In the genomic region with DNA sequence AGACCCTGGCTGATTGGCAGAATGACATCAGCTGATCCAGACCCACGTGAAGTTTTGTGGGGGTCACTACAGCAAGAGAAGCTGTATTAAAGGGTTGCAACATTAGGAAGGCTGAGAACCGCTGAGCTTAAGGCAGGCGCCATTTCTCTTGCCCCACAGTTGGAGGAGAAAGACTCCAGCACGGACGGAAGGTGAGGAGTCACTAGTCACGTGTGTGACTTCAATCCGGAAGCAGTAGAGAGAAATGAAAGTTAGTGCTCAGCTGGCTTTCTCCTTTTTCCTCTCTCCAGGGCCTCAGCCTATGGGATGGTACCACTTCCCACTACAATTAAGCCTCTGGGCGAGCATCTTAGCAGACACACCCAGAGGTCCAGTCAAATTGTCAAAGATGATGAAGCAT, we compare ENCODE assay signal across 27 mouse cellular contexts. TPM values are rescaled to one million over a fixed set of nuclear protein-coding genes. Genes with fewer than 3 reads are reported as not detected.
DNase-seq lines count a peak whose midpoint lies in the region; ATAC-seq and TF ChIP-seq lines count a peak whose summit lies in the region.
"Had no signal": no experiment of that assay in that cellular context is flagged by ENCODE, and none has a peak within 500 bp of the region (broad histone marks: within the 10 kb centered on the region; RNA-seq: fewer than 3 reads in every experiment).

No protein-coding gene starts in this region.

- H3K4me3 ChIP-seq in kidney, postnatal 0 days (replicated peaks; ENCODE audit: low read depth, low read length): no peak overlapping the region
- H3K4me3 ChIP-seq in MEL (ENCODE audit: control insufficient read depth in 1 of 2, insufficient read depth in 1 of 2, low read depth in 2 of 2, low read length in 2 of 2): no peak overlapping the region
- no peak overlapping the region for H3K4me3 ChIP-seq in hindbrain, postnatal 0 days (ENCODE audit: low read length)
- H3K4me3 ChIP-seq: embryonic facial prominence, embryonic 12.5 days; embryonic facial prominence, embryonic 15.5 days; forebrain, embryonic 13.5 days; heart, adult 2 months; heart, embryonic 10.5 days; heart, embryonic 13.5 days had no signal

- DNase-seq in heart, adult 11 months: peak; percentile 68
- no peak for DNase-seq in heart, adult 18-20 months
- no peak for DNase-seq in kidney, postnatal 0 days (ENCODE audit: low spot score)
- DNase-seq in kidney, adult 9 months: no peak
- DNase-seq in MEL (ENCODE audit: low read depth, low spot score): no peak
- no peak for DNase-seq in hindbrain, postnatal 0 days (ENCODE audit: low spot score)
- no peak for DNase-seq in right cerebral cortex, postnatal 25 days
- DNase-seq: adrenal gland, adult 8-10 months; adrenal gland, postnatal 36 days; B cell, adult 2 months; cerebellum, adult 2 months; cerebellum, adult 9-11 months; cerebellum, postnatal 25 days; gastrocnemius, postnatal 10 days; gastrocnemius, postnatal 36 days; heart, adult 2 months; heart, postnatal 14 days; heart, postnatal 4 days had no signal

- TF ChIP-seq CTCF in kidney, postnatal 0 days (IDR thresholded peaks at IDR 0.05; ENCODE audit: low read depth): no peak
- TF ChIP-seq CTCF in MEL (IDR thresholded peaks at IDR 0.05 in 2 of 3, conservative IDR thresholded peaks at IDR 0.05 in 1 of 3; ENCODE audit: control insufficient read depth in 1 of 3, insufficient read depth in 1 of 3, low read depth in 2 of 3, low read length in 3 of 3, poor library complexity in 1 of 3, severe bottlenecking in 1 of 3): no peak
- TF ChIP-seq CTCF in hindbrain, postnatal 0 days (IDR thresholded peaks at IDR 0.05; ENCODE audit: low read depth): no peak

- ATAC-seq in kidney, postnatal 0 days (replicated peaks; ENCODE audit: low FRiP score, low read depth): no peak
- 0 out of 2 replicates have a peak, but pooled peaks have one; percentile 37 for ATAC-seq in megakaryocyte progenitor cell, adult 5-6 weeks (replicated peaks; ENCODE audit: poor library complexity)
- ATAC-seq in hindbrain, postnatal 0 days: no peak
- ATAC-seq: activated CD4-positive, CD25-positive, alpha-beta regulatory T cell, adult 4 months; forebrain, embryonic 13.5 days; forebrain, embryonic 16.5 days had no signal

- H3K79me2 ChIP-seq in MEL (ENCODE audit: control insufficient read depth, insufficient read depth, low read length, poor library complexity): no peaks in the 10 kb centered on the region

- no peaks in the 10 kb centered on the region for H3K9me3 ChIP-seq in kidney, postnatal 0 days (replicated peaks; ENCODE audit: low read length)
- H3K9me3 ChIP-seq in MEL (replicated peaks; ENCODE audit: insufficient read depth, low read length): no peaks in the 10 kb centered on the region
- no peaks in the 10 kb centered on the region for H3K9me3 ChIP-seq in hindbrain, postnatal 0 days (ENCODE audit: low read length)
- H3K9me3 ChIP-seq: embryonic facial prominence, embryonic 12.5 days; embryonic facial prominence, embryonic 15.5 days; forebrain, embryonic 13.5 days; heart, embryonic 10.5 days; heart, embryonic 13.5 days had no signal

- TF ChIP-seq EP300 in MEL (IDR thresholded peaks at IDR 0.05; ENCODE audit: low read depth in 1 of 2, low read length in 2 of 2): no peak

- no peak for TF ChIP-seq POLR2A in MEL (IDR thresholded peaks at IDR 0.05; ENCODE audit: control insufficient read depth in 1 of 2, insufficient read depth in 1 of 2, low read depth in 1 of 2, low read length in 2 of 2, poor library complexity in 1 of 2)

- no peaks in the 10 kb centered on the region for H3K36me3 ChIP-seq in kidney, postnatal 0 days (ENCODE audit: insufficient read depth, low read length)
- no peaks in the 10 kb centered on the region for H3K36me3 ChIP-seq in MEL (ENCODE audit: control insufficient read depth in 1 of 2, insufficient read depth in 2 of 2, low read length in 2 of 2)
- no peaks in the 10 kb centered on the region for H3K36me3 ChIP-seq in hindbrain, postnatal 0 days (ENCODE audit: insufficient read depth, low read length)
- H3K36me3 ChIP-seq: embryonic facial prominence, embryonic 12.5 days; embryonic facial prominence, embryonic 15.5 days; heart, embryonic 10.5 days; heart, embryonic 13.5 days had no signal

- H3K27ac ChIP-seq in kidney, postnatal 0 days: peak overlapping the region; percentile 47
- H3K27ac ChIP-seq in MEL (ENCODE audit: control insufficient read depth, low read depth, low read length): no peak overlapping the region
- no peak overlapping the region for H3K27ac ChIP-seq in hindbrain, postnatal 0 days
- H3K27ac ChIP-seq: embryonic facial prominence, embryonic 12.5 days; embryonic facial prominence, embryonic 15.5 days; forebrain, embryonic 13.5 days; heart, adult 2 months; heart, embryonic 10.5 days; heart, embryonic 13.5 days; hindbrain, embryonic 14.5 days had no signal

- H3K27me3 ChIP-seq in kidney, postnatal 0 days (ENCODE audit: insufficient read depth, low read length): no peaks in the 10 kb centered on the region
- H3K27me3 ChIP-seq in MEL (ENCODE audit: control insufficient read depth in 1 of 2, insufficient read depth in 2 of 2, low read length in 2 of 2): peaks cover 2 to 5% of the 10 kb centered on the region in 2 experiments; a peak in 1 of 4 replicates
- no peaks in the 10 kb centered on the region for H3K27me3 ChIP-seq in hindbrain, postnatal 0 days (ENCODE audit: insufficient read depth, low read length)
- H3K27me3 ChIP-seq: embryonic facial prominence, embryonic 12.5 days; embryonic facial prominence, embryonic 15.5 days; forebrain, embryonic 13.5 days had no signal

- no peaks in the 10 kb centered on the region for H3K4me1 ChIP-seq in kidney, postnatal 0 days (replicated peaks; ENCODE audit: insufficient read depth, low read length)
- H3K4me1 ChIP-seq in MEL (ENCODE audit: control insufficient read depth in 1 of 2, insufficient read depth in 2 of 2, low read length in 2 of 2): peaks cover 0 to 9% of the 10 kb centered on the region in 2 experiments; a peak in 2 of 4 replicates
- no peaks in the 10 kb centered on the region for H3K4me1 ChIP-seq in hindbrain, postnatal 0 days (ENCODE audit: insufficient read depth, low read length)
- H3K4me1 ChIP-seq: embryonic facial prominence, embryonic 12.5 days; forebrain, embryonic 13.5 days had no signal

- WGBS in kidney, postnatal 0 days: 82% methylated on average over 8 of the region's 8 CpGs
- 81% methylated on average over 8 of the region's 8 CpGs for WGBS in hindbrain, postnatal 0 days

- no peak overlapping the region for H3K9ac ChIP-seq in kidney, postnatal 0 days (ENCODE audit: low read depth, low read length)
- no peak overlapping the region for H3K9ac ChIP-seq in MEL (ENCODE audit: control insufficient read depth, low read depth, low read length, poor library complexity, severe bottlenecking)
- H3K9ac ChIP-seq in hindbrain, postnatal 0 days (replicated peaks; ENCODE audit: low read length): no peak overlapping the region
- H3K9ac ChIP-seq: embryonic facial prominence, embryonic 12.5 days; embryonic facial prominence, embryonic 15.5 days; forebrain, embryonic 13.5 days; heart, embryonic 13.5 days; hindbrain, embryonic 14.5 days had no signal

- no peak overlapping the region for H3K4me2 ChIP-seq in kidney, postnatal 0 days (ENCODE audit: low read length)
- H3K4me2 ChIP-seq in hindbrain, postnatal 0 days (ENCODE audit: low read depth, low read length): no peak overlapping the region
- H3K4me2 ChIP-seq: embryonic facial prominence, embryonic 12.5 days; embryonic facial prominence, embryonic 15.5 days; forebrain, embryonic 13.5 days; heart, embryonic 13.5 days; hindbrain, embryonic 14.5 days had no signal

- TF ChIP-seq RAD21 in MEL (IDR thresholded peaks at IDR 0.05; ENCODE audit: low read depth, low read length): no peak

TF ChIP-seq in MEL, 35 proteins besides CTCF, POLR2A, EP300 and RAD21:
- TF ChIP-seq MYB (IDR thresholded peaks at IDR 0.05; ENCODE audit: low read depth, low read length) (no peak), USF1 (IDR thresholded peaks at IDR 0.05; ENCODE audit: low read depth, low read length) (0 out of 2 replicates have a peak, but pooled peaks have one; percentile 29), NRF1 (IDR thresholded peaks at IDR 0.05; ENCODE audit: insufficient read depth, low read depth, low read length, poor library complexity, severe bottlenecking) (no peak)
TF ChIP-seq in MEL: peak in this region for 1.

RNA-seq across cellular contexts. Expression of a gene that starts 21.5 kb away (rescaled TPM):
- total RNA-seq in heart, adult 18-20 months (2021): 10 to 100 TPM; 16.0 to 16.5 TPM
- 55.0 and 58.3 TPM in 2 replicates for polyA plus RNA-seq in kidney, postnatal 0 days (2015; fragmentation: Nextera tagmentation; extraction: Ambion mirVana)
- total RNA-seq in MEL (2012; rRNA removed): 54.3 and 57.9 TPM in 2 replicates
- 100 to 1,000 TPM in 1 of 2 experiments, not detected in 1; 121 TPM for polyA plus RNA-seq in MEL (2012; ENCODE audit: insufficient read depth in 1 of 2, insufficient read length in 2 of 2, low read depth in 1 of 2, low replicate concordance in 2 of 2, missing spikeins in 1 of 2)
- 41.7 and 48.4 TPM in 2 replicates for total RNA-seq in megakaryocyte progenitor cell, adult 5-6 weeks (2015)
- total RNA-seq in megakaryocyte progenitor cell, adult 5-6 weeks (2017): 26.2 and 30.1 TPM in 2 replicates
- 53.7 and 57.9 TPM in 2 replicates for total RNA-seq in hindbrain, postnatal 0 days (2014; rRNA removed)
- polyA plus RNA-seq in hindbrain, postnatal 0 days (2015; fragmentation: Nextera tagmentation; extraction: Ambion mirVana): 55.9 and 57.9 TPM in 2 replicates

RNA-seq across cellular contexts. Expression of a gene that starts 32.1 kb away (rescaled TPM):
- total RNA-seq in heart, adult 18-20 months (2021): 1 to 10 TPM; 2.4 to 3.4 TPM
- polyA plus RNA-seq in kidney, postnatal 0 days (2015; fragmentation: Nextera tagmentation; extraction: Ambion mirVana): 20.6 and 22.5 TPM in 2 replicates
- total RNA-seq in MEL (2012; rRNA removed): 0.54 and 0.69 TPM in 2 replicates
- polyA plus RNA-seq in MEL (2012; ENCODE audit: insufficient read depth in 1 of 2, insufficient read length in 2 of 2, low read depth in 1 of 2, low replicate concordance in 2 of 2, missing spikeins in 1 of 2): 1 to 10 TPM in 1 of 2 experiments, not detected in 1; 1.9 TPM
- total RNA-seq in megakaryocyte progenitor cell, adult 5-6 weeks (2015): 5.3 and 7.9 TPM in 2 replicates
- total RNA-seq in megakaryocyte progenitor cell, adult 5-6 weeks (2017): 1.7 and 1.9 TPM in 2 replicates
- total RNA-seq in hindbrain, postnatal 0 days (2014; rRNA removed): 0.26 and 0.29 TPM in 2 replicates
- 0.38 and 0.76 TPM in 2 replicates for polyA plus RNA-seq in hindbrain, postnatal 0 days (2015; fragmentation: Nextera tagmentation; extraction: Ambion mirVana)
- polyA plus RNA-seq: forebrain, embryonic 13.5 days; forebrain, embryonic 16.5 days had no signal
